Mouse (Mus musculus) thymus, postnatal 4 days (tissue): Measurements from ENCODE around the gene Kat2b.
"Not testable (repeated sequence)": the region's sequence is repeated elsewhere in the genome, so short reads cannot be mapped to it uniquely, and the experiment has no call there.

Source experiments
- DNase-seq: peaks from one replicate; pipeline ENCODE4 v3.0.0; 2021

Kat2b gene

DNA sequence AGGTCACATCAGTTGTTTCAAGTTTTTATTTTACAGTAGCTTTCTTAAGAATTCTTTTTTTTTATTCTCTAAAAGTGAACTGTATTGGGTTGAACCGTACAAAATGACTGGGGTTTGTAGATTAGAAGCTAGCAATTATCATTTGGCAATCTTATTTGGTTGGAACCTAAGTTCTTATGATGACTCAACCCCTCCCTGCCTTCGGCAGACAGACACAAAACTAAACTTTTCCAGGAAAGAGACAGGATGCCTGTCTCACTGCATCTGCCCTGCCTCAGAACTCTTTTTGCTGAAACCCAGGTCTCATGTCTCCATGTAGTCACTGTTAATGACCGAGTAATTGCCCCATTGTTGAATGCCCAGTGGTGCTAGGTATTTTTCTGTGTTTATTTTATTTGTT, 97.6 kb downstream of the Kat2b start:
- no peak for DNase-seq

DNA sequence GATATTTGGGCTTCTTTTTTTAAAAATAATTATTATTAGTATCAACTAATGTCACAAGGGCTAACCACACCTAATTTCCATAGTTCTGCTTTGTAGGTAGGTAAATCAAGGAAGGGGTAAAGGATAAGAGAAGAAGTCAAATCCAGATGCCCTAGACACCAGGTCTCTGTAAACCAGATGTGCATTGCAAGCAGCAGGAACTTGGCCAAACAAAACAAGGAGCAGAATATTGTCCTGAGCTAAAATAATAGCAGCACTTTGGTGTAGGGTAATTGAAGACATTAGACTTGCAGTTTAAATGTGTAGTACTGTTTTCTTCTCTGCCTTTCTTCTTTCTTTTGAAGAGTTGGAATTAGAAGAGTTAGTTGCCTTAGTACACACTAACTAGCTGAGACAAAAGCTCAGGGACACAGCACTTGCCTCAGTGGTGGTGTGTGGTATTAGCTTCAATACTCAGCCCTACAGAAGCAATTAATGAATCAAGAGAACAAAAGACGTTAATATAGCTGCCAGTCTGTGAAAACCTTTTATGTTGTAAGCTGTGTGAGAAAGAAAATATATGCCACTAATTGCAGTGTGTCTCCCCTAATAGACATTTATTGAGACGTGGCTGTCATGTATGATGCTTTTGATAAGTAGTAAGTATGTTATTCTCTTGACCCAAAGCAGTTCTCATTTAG, 98.2 kb downstream of the Kat2b start:
- no peak for DNase-seq

DNA sequence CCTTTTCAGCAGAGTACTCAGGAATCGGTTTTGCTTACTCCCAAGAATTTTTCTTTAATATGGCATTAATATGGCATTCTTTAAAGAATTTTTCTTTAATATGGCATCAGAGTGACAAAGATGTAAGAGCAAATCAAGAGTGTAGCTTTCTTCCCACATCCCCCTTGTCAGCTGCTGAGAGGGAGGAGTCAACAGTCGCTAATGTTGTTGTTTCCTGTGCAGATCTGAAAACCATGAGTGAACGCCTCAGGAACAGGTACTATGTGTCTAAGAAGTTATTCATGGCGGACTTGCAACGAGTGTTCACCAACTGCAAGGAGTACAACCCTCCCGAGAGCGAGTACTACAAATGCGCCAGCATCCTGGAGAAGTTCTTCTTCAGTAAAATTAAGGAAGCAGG, 103.8 kb downstream of the Kat2b start:
- DNase-seq = no peak

DNA sequence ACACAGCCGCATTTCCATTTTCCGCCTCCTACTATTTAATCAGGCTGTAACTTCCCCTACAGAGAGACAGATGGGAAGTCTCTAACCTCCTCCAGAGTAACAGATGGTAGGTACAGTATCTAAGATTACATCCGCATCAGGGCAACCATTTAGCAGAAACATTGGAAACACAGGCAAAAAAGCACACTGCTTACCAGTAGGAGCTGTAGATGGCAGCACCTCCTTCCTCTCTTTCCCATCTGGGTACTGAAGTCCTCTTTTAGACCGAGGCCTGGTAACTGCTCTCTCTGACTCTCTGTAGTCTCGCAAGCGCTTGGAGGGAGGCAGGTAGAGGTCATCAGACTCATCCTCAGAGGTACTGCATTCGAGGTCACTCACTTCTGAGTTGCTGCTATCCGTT, 112.1 kb downstream of the Kat2b start:
- DNase-seq = no peak

DNA sequence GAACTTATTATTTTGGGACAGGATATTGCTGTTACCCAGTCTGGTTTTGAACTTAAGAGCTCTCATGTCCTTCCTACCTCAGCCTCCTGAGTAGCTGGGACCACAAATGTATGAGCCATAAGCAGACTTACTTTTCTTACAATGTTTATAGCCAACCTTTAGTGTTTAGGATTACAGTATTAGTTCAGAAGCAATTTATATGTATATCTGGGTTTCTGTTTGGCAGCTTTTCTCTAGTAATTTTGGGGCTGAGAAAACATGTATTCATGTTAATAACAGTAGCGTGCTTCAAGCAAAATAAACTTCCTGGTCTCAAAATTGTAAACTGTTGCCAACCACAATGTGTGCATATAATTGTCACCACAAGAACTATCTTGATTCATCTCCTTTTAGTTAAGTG, 121.7 kb downstream of the Kat2b start:
- DNase-seq = no peak

DNA sequence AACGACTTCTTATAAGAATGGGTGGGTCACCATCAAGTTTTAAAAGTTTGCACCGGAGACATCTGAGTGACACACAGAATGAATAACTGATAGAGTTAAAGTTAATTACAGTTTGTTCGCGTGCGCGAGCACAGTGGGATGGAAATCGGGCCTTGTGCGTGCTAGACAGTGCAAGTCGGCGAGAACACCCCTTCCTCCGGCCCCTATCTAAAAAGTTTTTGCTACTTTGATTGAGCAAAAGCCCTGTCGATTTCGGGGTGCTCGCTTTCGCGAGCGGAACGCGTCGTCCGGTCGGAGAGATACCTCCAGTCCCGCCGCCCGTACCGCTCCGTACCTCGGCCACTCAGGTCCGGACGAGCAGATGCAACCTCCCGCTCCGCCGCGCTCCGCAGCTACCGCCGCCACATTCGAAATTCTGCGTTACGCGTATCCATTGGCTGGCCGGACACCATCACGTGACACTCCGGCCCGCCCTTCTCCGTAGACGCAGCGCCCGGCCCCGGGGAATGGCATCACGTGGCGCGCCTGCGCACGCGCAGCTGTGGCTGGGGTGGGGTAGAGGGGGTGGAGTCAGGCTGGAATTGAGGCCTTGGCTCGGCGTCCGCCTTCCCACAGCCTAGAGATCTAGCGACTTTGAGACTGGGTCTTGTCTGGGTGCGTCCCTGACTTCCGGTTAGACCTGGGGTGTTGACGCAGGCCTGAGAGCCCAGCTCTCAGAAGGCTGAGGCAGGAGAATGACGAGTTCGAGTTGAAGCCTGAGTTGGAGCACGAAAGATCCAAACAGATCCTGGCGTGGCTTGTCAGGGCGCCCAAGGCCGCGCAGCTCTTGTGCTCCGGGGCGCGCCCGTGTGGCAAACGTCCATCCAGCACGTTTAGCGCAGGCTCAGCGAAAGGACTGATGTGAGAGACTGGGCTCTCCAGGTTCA, 122.5 kb downstream of the Kat2b start, which contains the start of gene Sgo1:
Gene Sgo1, minus strand, starts transcription at position 457 of the 926 bp plus-strand sequence.
- peak; percentile 98 for DNase-seq

DNA sequence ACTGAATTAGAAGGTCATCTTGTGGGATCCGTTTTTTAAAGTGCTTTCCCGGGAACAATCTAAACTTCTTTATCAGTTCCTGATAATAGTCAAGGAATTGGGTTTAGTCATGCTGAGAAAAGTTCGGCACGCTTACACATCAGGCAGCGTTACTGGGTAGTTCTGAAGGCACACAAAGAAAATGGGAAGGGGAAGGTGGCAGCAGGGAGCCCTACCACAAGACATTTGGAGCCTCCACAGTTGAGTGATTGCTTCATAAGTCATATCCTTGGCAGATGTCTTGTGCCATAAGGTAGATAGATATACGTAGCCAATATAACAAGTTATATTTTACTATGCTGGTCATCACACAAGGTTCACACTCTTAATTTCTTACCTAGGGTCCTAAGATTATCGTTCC, 123.3 kb downstream of the Kat2b start:
- DNase-seq = no peak

DNA sequence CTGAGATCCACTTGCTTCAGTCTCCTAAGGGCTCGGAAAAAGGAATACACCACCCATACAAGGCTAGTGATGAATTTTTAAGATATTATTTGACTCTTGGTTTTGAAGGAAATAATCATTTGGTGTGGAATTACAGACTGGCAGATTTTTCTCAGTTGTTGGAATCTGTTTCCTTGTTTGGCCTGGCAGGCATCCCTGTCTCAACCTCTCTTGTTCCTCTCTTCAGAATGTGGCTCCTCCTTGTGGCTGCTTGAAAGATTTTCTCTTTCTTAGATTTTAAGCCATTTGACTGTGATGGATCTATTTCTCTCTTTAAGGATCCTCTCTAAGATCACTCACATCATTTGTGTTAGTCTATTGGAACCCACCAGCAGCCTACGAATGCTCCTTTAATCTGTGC, 127.4 kb downstream of the Kat2b start:
- peak; percentile 28 for DNase-seq

DNA sequence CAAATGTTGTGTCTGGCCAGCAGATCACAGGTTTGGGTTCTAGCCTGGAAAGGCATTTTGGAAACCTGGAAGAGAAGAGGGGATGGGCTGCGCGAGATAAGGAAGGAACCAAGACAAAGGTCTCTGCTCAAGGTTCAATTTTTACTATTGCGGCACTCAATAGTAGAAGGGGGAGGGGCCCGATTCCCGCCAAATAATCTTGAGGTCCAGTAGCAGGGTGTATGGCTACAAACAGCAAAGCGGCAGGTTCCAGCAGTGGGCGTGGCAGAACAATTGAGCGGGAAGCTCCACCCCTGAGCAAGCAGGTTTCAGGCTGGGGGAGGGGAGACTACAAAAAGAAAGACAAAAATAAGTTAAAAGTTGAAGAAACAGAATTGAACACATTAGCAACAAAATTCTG, 130.9 kb downstream of the Kat2b start:
- not testable (repeated sequence) for DNase-seq

DNA sequence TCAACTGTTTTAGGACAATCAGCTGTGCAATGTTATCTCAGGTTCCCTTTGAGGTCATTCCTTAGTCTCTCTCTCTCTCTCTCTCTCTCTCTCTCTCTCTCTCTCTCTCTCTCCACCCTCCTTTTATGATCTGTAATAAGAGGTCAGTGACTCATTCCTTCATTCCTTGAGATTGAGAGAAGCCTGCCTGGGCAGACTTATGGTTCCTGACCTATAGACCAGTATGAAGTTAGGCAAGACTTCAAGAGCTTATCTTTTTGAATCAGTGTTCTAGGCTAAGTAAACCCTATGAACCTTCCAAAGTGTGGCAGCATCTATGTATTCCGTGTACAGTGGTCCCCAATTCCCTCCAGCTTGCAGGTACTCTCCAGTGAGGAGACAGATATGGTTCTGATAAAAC, 147.8 kb downstream of the Kat2b start:
- DNase-seq = no peak

DNA sequence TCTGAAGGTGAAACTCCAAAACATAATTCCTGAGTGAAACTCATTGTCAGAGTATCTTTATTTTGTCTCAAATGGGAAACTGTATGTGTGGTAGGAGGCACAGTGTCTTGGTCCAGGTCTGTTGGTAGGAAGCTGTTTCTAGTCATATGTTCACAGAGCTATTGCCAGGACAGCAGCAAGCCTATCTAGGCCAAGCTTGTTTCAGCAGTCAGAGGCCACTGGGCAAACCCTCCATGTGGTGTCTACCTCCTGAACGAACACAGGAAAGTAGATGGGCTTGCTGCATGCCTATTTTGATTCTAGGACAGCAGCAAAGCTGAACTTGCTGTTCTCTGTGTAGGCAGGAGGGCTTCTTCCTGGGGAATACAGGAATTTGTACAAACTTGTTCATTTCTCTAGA, 148.5 kb downstream of the Kat2b start:
- not testable (repeated sequence) for DNase-seq

DNA sequence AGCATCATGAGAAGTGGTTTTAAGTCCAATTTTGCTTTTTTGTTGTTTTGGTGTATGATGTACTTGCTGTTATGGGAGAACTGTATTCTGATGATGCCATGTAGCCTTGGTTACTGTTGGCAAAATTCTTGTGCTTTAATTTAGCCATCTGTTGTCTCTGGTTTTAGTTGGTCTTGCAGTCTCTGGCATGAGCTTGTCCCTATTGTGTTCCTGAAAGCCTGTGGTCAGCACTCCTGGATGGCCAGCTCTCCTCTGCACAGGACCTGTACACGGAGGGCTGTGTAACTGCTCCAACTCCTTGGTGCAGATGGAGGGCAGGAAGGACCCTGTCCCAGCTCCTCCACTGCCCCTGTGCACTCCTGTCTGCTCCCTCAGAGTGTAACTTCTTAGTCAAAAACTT, 151.8 kb downstream of the Kat2b start:
- DNase-seq = no peak

DNA sequence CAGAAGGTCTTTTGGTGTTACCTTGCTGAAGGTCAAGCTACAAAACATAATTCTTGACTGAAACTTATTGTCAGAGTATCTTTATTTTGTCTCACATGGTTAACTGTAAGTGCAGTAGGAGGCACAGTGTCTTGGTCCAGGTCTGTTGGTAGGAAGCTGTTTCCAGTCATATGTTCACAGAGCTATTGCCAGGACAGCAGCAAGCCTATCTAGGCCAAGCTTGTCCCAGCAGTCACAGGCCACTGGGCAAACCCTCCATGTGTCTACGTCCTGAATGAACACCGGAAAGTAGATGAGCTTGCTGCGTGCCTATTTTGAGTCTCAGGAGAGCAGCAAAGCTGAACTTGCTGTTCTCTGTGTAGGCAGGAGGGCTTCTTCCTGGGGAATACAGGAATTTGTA, 152.3 kb downstream of the Kat2b start:
- not testable (repeated sequence) for DNase-seq
